Mouse (Mus musculus): ENCODE measurements at regions not wholly inside any gene's neighbourhood (a gene's known extent, or its start where the extent isn't known, plus 50 kb on each side); places are given as distances from the start of the nearest gene placed in this dataset.

GRCm38 (mm10) chr17:84030699-84031098 lies 157.0 kb downstream of the Zfp36l2 start:
- no peak for DNase-seq (ENCODE audit: extremely low spot score, low read depth, low spot score)

GRCm38 (mm10) chr17:84028157-84028970 lies 159.4 kb downstream of the Zfp36l2 start:
- peak; percentile 90 for DNase-seq (ENCODE audit: extremely low spot score, low read depth, low spot score)

- DNase-seq (ENCODE audit: extremely low spot score, low read depth, low spot score), result no peak
These were observed 160.5 kb downstream of the Zfp36l2 start for GRCm38 (mm10) chr17:84027275-84027674.

GRCm38 (mm10) chr17:84026110-84026509 lies 161.6 kb downstream of the Zfp36l2 start:
- DNase-seq (ENCODE audit: extremely low spot score, low read depth, low spot score), result no peak

DNA sequence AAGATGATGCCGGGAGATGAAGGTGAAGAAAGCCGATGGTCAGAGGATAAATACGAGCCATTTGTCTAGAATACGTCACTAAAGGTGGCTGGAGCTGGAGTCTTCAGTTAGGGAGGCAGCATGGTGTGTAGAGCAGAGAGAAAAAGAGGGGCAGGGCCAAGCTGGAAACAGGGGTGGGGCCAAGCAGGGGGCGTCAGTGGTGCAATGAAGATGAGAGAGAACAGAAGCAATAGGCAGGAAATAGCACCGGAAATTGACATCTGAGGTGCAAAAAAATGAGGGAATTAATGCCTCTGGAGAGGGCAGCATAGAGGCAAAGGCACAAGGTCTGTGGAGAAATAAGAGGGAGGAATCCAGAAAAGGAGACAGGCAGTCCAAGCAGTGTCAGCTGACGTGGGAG lies 165.4 kb downstream of the Zfp36l2 start:
- DNase-seq (ENCODE audit: extremely low spot score, low read depth, low spot score), result no peak

DNA sequence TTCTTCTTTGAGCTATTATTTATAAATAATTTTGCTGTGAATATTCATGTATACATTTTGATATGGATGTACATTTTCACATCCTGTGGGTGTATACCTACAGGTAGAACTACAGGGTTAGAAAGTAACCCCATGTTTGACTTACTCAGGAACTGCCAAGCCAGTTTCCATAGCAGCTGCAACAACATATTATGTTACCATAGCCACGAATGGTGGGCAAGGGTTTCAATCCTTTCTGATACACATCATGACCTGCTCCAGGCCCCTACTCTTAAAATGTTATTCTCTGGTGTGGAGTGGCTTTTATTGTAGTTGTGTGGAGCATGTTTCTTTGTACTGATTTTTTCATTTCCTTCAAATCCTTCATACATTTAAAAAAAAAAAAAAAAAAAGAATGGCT lies 168.9 kb downstream of the Zfp36l2 start:
- DNase-seq (ENCODE audit: extremely low spot score, low read depth, low spot score), result no peak

DNA sequence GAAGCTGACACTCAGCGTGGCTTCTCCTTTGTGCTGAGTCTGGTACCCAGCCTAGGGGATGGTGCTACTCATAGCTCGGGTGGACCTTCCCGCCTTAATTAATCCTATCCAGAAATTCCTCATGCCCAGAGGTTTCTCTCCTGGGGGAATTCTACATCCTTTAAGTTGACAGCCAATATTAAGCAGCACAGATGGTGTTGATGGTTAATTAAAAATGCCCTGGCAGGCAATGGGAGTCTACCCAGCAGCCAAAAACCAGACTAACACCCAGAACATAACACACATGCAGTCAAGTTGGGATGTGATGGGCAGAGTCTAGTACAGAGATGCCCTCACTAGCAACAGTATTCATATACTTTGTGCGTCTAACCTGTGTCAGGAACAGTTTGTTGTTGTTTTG lies 169.9 kb downstream of the Zfp36l2 start:
- DNase-seq (ENCODE audit: extremely low spot score, low read depth, low spot score), result no peak

DNA sequence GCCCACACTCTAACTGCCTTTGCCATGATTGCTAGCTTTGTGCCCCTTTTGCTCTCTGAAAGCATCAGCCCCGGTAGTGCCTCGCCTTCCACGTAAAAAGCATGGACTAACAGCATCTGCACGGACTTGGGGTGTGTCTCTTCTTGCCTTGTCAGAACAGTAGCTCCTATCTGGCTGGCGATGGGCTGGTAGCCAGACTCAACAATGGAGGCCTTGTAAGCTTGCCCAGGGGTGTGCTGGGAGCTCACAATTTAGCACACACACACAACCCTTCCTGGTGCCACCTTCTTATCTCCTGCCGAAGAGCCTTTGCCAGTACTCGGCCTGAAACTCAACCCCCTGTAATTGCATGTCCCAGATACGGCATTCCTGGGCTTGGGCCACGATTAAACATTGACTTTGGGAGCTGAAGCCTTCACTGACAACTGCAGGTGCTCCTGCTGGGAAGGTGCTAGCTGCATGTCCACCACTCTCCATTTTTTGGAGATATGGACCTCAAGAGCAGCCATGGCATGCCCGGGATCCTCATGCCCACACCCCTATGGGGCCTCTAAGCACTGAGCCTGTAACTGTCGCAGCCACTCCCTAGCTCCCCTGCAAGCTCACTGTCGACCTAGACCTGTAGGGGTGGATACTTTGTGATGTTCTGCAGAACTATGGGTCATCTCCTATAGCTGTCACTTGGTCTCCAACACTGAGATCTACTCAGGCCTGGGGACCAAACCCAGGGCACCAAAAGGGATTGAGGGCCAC lies 166.7 kb upstream of the Haao start:
- DNase-seq (ENCODE audit: extremely low spot score, low read depth, low spot score), result no peak

DNA sequence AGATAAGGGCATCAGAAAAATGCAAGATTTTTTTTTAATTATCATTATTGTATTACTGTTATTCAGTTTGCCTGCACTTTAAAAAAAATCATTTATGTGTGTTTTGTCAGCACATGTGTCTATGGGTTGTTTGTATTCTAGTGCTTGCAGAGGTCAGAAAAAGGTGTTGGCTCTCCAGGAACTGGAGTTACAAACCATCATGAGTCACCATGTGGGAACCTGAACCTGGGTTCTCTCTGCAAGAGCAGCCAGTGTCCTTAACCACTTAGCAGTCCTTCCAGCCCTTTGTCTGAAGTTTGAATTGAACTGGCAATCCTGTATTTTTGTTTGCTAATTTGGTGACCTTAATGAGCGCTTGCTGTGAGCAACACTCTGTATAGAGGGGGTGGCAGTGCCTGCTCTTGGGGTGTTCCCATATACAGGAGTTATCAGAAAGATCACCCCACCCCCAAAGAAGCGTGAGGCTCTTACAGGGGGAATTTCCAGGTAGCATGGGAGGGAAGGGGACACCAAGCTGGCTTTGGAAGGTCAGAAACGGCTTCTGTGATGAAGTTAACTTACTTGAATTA lies 162.8 kb upstream of the Haao start:
- no peak for DNase-seq (ENCODE audit: extremely low spot score, low read depth, low spot score)

DNA sequence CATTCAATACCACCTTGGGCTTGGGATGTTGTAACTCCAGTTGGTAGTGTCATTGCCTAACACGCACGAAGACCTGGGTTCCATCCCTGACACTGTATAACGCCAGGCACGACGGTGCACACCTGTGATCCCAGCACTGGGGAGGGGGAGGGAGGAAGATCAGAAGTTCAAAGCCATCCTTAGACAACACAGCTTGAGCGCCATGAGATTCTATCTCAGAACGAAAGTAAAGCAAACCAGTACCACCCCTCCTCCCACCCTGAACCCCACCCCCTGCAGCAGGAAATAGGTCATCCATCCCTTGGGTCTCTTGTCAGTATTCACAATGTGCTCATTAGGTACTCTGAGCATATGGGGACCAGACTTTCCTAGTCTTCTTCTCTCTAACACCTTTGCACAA lies 162.2 kb upstream of the Haao start:
- DNase-seq (ENCODE audit: extremely low spot score, low read depth, low spot score), result no peak

GRCm38 (mm10) chr17:84009194-84009593 lies 161.4 kb upstream of the Haao start:
- DNase-seq (ENCODE audit: extremely low spot score, low read depth, low spot score), result no peak

GRCm38 (mm10) chr17:84008682-84009052 lies 160.9 kb upstream of the Haao start:
- no peak for DNase-seq (ENCODE audit: extremely low spot score, low read depth, low spot score)

DNA sequence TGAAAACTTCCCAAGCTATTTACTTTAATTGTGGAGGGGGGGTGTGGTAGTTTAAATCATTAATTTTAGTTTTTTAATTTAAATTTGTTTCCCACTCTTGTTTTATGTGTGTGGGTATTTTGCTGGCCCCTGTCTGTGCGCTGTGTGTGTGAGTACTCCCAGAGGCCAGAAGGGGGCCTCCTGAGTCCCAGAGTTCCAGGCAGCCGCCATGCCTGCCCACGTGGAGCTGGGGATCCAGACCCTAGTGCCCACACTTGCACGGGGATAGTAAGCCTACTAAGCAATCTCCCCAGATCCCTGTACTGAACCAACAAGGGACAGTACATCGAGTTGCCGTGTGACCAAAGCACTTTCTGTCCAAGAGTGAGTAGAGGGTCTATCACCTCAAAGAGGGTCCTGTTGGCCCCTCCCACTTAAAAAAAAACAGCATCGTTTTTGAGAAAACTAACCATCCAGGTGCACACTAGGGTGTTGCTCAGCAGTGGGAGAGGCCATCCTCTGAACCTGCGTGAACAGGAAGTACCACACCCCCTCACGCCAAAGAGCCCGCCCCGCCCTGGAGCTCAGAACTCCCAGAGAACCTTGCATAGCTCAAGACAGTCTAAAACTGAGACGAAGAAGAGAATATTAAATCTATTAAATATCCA lies 160.4 kb upstream of the Haao start:
- DNase-seq (ENCODE audit: extremely low spot score, low read depth, low spot score), result no peak

GRCm38 (mm10) chr17:84006748-84007147 lies 159.0 kb upstream of the Haao start:
- no peak for DNase-seq (ENCODE audit: extremely low spot score, low read depth, low spot score)

- DNase-seq (ENCODE audit: extremely low spot score, low read depth, low spot score), result no peak
These were observed 156.5 kb upstream of the Haao start for GRCm38 (mm10) chr17:84004237-84004636.

- DNase-seq (ENCODE audit: extremely low spot score, low read depth, low spot score), result no peak
These were observed 155.9 kb upstream of the Haao start for GRCm38 (mm10) chr17:84003489-84004234.

- no peak for DNase-seq (ENCODE audit: extremely low spot score, low read depth, low spot score)
These were observed 155.2 kb upstream of the Haao start for GRCm38 (mm10) chr17:84002939-84003338.

GRCm38 (mm10) chr17:84002327-84002726 lies 154.6 kb upstream of the Haao start:
- no peak for DNase-seq (ENCODE audit: extremely low spot score, low read depth, low spot score)

DNA sequence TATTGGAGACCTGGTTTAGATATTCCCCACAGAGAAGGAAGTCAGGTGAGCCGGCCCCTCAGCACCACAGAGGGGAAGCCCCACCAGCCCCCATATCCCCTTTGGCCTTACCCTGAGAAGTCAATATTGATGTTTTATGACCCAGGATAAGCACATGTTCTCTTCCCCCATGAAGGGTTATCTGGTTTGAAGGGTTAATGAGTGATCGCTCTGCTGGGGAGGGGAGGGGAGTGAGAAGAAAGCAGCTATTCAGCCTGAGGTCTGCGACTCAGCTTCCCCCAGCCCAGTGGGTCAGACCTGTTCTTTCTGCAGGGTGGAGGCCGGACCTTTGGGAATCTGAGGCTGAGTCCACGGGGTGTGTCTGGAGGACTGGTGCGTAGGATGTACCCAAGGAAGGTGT lies 152.4 kb upstream of the Haao start:
- no peak for DNase-seq (ENCODE audit: extremely low spot score, low read depth, low spot score)

- DNase-seq (ENCODE audit: extremely low spot score, low read depth, low spot score), result no peak
These were observed 151.3 kb upstream of the Haao start for GRCm38 (mm10) chr17:83998972-83999545.

DNA sequence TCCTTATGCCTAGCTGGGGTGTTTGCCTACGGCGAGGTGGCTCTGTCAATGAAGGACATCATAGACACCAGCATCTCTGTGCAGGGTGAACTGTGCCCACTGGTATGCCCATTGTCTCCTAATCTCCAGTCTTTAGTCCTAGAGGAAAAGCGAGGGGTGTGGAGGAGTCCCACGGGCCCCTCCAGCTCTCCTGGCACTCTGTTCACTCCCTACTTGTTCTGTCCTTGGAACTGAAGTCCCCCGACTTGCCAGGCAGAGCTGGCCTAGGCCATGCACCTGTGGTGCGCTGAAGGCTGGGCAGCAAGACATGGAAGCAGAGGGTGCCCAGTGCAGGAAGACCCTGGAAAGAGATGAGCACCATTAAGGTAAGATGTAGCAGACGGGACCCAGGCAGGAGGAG lies 150.6 kb upstream of the Haao start:
- no peak for DNase-seq (ENCODE audit: extremely low spot score, low read depth, low spot score)
